Mouse (Mus musculus) heart, embryonic 13.5 days (tissue): ENCODE data around the gene Itga6. TPM values are rescaled to one million over a fixed set of nuclear protein-coding genes. Genes with fewer than 3 reads are reported as not detected.
A peak's percentile ranks its signal among the peaks of the same experiment; 100 is the strongest.

Experiments
- ATAC-seq: fragments of 200-750 bp; cut with Nextera tagmentation; 2 replicates; pipeline ENCODE4 v1.8.0; 2017; ENCODE audit warnings: moderate TSS enrichment; ENCODE audit not compliant: insufficient number of reproducible peaks, low FRiP score, low TSS enrichment; ENCODE audit errors: extremely low read depth
- H3K27ac ChIP-seq: fragments of 300-500 bp; sonication (generic); replicated peaks from 2 replicates; pipeline ENCODE4 v1.5.1; 2015; ENCODE audit warnings: moderate library complexity, mild to moderate bottlenecking, inconsistent platforms
- H3K27me3 ChIP-seq: fragments of 300-500 bp; sonication (generic); replicated peaks from 2 replicates; pipeline ENCODE4 v1.6.1; 2015; ENCODE audit warnings: mild to moderate bottlenecking, inconsistent platforms
- H3K36me3 ChIP-seq: fragments of 300-500 bp; sonication (generic); 2 replicates; pipeline ENCODE4 v1.6.1; 2015; ENCODE audit warnings: mild to moderate bottlenecking, inconsistent platforms
- H3K4me1 ChIP-seq: fragments of 300-500 bp; sonication (generic); 2 replicates; pipeline ENCODE4 v1.6.1; 2015; ENCODE audit warnings: inconsistent platforms
- H3K4me2 ChIP-seq: fragments of 300-500 bp; sonication (generic); 2 replicates; pipeline ENCODE4 v1.6.1; 2015; ENCODE audit warnings: inconsistent platforms, mild to moderate bottlenecking, moderate library complexity
- H3K4me3 ChIP-seq: fragments of 300-500 bp; sonication (generic); 2 replicates; pipeline ENCODE4 v1.5.1; 2015; ENCODE audit warnings: moderate library complexity, mild to moderate bottlenecking, inconsistent platforms
- H3K9ac ChIP-seq: fragments of 300-500 bp; sonication (generic); 2 replicates; pipeline ENCODE4 v1.6.1; 2015; ENCODE audit warnings: inconsistent platforms, mild to moderate bottlenecking, moderate library complexity
- H3K9me3 ChIP-seq: fragments of 300-500 bp; sonication (generic); 2 replicates; pipeline ENCODE4 v1.6.1; 2016; ENCODE audit warnings: inconsistent platforms
- WGBS: fragments of 180-500 bp; shearing (Covaris S2); methylation state at CpG from one replicate; pipeline ENCODE4 v1.1.7; 2015; ENCODE audit warnings: mixed read lengths; 5-methylcytosine and 5-hydroxymethylcytosine counted together
- polyA plus RNA-seq: library from polyadenylated mRNA; unstranded; fragments of >200 nt; fragmentation: Nextera tagmentation; extraction: Ambion mirVana; gene quantifications from 2 replicates; pipeline ENCODE4 v1.2.1, GENCODE M21; 2015

The Itga6 gene
- polyA plus RNA-seq, 1 experiment from 2014 or later, result 65.8 TPM

GRCm38 (mm10) chr2:71735541-71736159 lies 9.8 kb upstream of the Itga6 start:
- H3K27ac ChIP-seq, result no peak overlapping the region
- H3K4me3 ChIP-seq, result no peak overlapping the region
- WGBS, result 86% methylated on average over 17 of the region's 17 CpGs
- H3K4me1 ChIP-seq, result peaks cover 21% of the 10 kb centered on the region
- no peak overlapping the region for H3K9ac ChIP-seq
- H3K4me2 ChIP-seq, result no peak overlapping the region
- H3K9me3 ChIP-seq, result no peaks in the 10 kb centered on the region
- H3K27me3 ChIP-seq, result no peaks in the 10 kb centered on the region
- no peak for ATAC-seq
- no peaks in the 10 kb centered on the region for H3K36me3 ChIP-seq

DNA sequence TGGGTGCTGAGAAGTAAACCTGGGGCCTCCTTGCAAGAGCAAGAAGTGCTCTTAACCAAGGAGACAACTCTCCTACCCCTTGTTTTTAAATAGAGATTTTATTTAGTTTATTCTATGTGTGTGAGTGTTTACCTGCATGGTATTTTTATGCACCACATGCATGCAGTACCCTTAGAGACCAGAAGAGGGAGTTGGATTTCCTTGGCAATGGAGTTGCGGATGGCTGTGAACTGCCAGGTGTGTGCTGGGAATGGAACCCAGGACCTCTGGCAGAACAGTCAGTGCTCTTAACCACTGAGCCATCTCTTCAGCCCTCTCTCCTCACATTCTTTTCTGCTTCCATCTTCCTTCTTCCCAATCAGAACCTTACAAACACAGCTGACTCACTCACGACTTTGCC lies 9.2 kb upstream of the Itga6 start:
- Histone ChIP-seq H3K27me3 (no peaks in the 10 kb centered on the region), H3K4me1 (peaks cover 15% of the 10 kb centered on the region), H3K9ac (no peak overlapping the region), H3K4me2 (no peak overlapping the region), H3K36me3 (no peaks in the 10 kb centered on the region), H3K27ac (no peak overlapping the region), H3K4me3 (no peak overlapping the region), H3K9me3 (no peaks in the 10 kb centered on the region)
- ATAC-seq, result no peak
- WGBS, result 87% methylated on average over 2 of the region's 2 CpGs

- no peak overlapping the region for H3K4me3 ChIP-seq
- peaks cover 30% of the 10 kb centered on the region for H3K4me1 ChIP-seq
- no peaks in the 10 kb centered on the region for H3K27me3 ChIP-seq
- H3K9ac ChIP-seq, result no peak overlapping the region
- no peak overlapping the region for H3K27ac ChIP-seq
- ATAC-seq, result no peak
- no peaks in the 10 kb centered on the region for H3K36me3 ChIP-seq
- no peak overlapping the region for H3K4me2 ChIP-seq
- no peaks in the 10 kb centered on the region for H3K9me3 ChIP-seq
- WGBS, result 63% methylated on average over 9 of the region's 9 CpGs
Observed at GRCm38 (mm10) chr2:71739173-71739860, 6.1 kb upstream of the Itga6 start.

GRCm38 (mm10) chr2:71742557-71742956 lies 2.9 kb upstream of the Itga6 start:
- Histone ChIP-seq H3K27me3 (no peaks in the 10 kb centered on the region), H3K36me3 (no peaks in the 10 kb centered on the region), H3K9ac (no peak overlapping the region), H3K4me3 (no peak overlapping the region), H3K27ac (no peak overlapping the region), H3K4me1 (peaks cover 57% of the 10 kb centered on the region), H3K9me3 (no peaks in the 10 kb centered on the region), H3K4me2 (no peak overlapping the region)
- 81% methylated on average over 4 of the region's 4 CpGs for WGBS
- ATAC-seq, result no peak

DNA sequence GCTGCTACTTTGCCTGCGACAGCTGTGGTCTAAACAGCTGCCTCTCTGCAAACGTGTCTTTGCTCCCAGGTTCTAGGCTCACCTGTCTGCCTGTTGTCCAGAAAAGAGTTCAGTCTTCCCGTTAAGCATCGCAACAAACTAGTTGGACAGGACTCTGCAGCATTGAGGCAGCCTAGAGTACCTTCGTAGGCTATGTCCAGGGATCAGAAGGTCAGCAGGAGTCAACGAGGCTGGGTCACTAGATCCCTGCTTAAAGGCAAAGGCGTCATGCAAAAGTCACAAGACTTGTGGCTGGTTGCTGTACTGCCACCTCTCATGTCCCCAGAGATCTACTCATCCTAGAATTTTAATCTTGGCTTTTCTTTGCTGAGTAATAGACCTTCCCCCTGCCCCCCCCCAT lies 2.0 kb upstream of the Itga6 start:
- no peaks in the 10 kb centered on the region for H3K9me3 ChIP-seq
- ATAC-seq, result no peak
- H3K4me3 ChIP-seq, result no peak overlapping the region
- H3K4me2 ChIP-seq, result no peak overlapping the region
- no peak overlapping the region for H3K9ac ChIP-seq
- H3K27ac ChIP-seq, result no peak overlapping the region
- peaks cover 60% of the 10 kb centered on the region for H3K4me1 ChIP-seq
- WGBS, result 56% methylated on average over 7 of the region's 7 CpGs
- H3K27me3 ChIP-seq, result no peaks in the 10 kb centered on the region
- H3K36me3 ChIP-seq, result no peaks in the 10 kb centered on the region

DNA sequence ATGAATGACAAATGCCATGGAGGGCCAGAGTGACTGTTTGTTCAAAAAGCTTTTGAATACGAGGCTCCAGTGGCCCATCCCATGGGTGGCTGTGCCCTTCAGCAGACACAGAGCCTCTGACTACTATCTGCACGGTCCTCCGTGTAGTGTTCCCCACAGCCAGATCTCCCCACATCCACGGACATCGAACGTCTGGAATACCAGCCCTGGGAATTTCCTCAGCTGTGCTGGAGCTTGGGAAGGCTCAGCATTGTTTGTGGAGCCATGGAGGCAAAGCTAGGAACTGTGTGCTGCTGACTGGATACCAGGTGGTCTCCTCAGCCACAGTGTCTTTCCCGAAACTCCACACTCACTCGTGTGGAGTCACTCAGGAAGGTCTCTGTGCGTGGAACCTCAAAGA lies 1.1 kb upstream of the Itga6 start:
- WGBS, result 16% methylated on average over 9 of the region's 9 CpGs
- H3K27me3 ChIP-seq, result no peaks in the 10 kb centered on the region
- no peaks in the 10 kb centered on the region for H3K36me3 ChIP-seq
- H3K27ac ChIP-seq, result peak overlapping the region; percentile 81
- H3K4me3 ChIP-seq, result no peak overlapping the region
- H3K4me1 ChIP-seq, result peaks cover 53% of the 10 kb centered on the region
- H3K9ac ChIP-seq, result peak overlapping the region; percentile 64
- no peaks in the 10 kb centered on the region for H3K9me3 ChIP-seq
- ATAC-seq, result no peak
- H3K4me2 ChIP-seq, result peak overlapping the region; percentile 26

DNA sequence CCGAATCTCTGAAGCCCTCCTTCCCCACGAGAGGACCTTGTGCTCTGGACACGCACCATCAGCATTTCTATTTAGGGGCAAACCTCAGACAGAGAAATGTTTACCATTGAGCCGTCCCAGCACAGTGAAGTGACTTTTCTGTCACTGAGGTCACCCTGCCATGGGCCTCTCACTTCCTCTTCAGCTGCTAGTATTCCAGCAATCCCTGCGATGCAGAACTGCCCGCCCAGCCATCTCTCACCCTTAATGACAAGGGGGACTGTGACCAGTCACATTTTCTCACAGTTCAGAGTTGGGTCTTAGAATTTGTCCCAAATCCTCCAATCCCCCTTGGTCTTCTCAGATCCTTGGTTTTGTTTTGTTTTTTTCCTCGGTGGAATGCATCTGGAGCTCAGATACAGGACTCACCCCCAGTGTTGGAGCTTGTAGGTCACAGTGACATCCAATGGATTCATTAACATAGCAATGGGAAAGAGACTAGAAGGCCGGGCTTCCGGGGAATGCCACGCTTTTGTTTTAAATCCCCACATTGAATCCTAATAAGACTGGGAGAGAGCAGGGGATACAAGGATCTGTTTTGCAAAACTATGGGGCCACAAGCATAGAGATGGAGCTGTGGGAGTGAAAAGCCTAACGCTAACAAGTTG lies 432 bp upstream of the Itga6 start:
- H3K9me3 ChIP-seq, result no peaks in the 10 kb centered on the region
- no peaks in the 10 kb centered on the region for H3K27me3 ChIP-seq
- peak overlapping the region; percentile 64; the same call in 1 of the 2 replicates for H3K9ac ChIP-seq
- peak; percentile 53; the same call in 1 of the 2 replicates for ATAC-seq
- peaks cover 52% of the 10 kb centered on the region for H3K4me1 ChIP-seq
- WGBS, result 8% methylated on average over 11 of the region's 11 CpGs
- H3K4me3 ChIP-seq, result no peak overlapping the region
- H3K27ac ChIP-seq, result peak overlapping the region; percentile 81
- H3K4me2 ChIP-seq, result peak overlapping the region; percentile 26
- no peaks in the 10 kb centered on the region for H3K36me3 ChIP-seq

DNA sequence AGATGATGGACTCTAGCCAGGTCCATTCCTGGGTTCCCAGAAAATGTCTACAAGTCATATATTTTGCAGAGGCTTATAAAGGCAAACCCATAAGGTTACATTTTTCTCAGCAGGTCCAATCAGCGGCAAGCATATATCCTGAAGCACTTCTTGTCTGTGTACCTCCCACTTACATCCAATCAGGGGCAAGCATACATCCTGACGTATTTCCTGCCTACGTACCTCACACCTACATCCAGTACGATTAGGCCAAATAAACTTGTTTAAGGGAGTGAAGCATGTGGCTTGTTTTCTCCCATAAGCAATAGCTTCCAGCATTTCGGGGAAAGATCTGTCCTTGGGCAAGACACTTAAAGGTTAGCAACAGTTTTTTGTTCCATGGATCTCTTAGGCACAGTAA lies 3.0 kb downstream of the Itga6 start:
- H3K4me1 ChIP-seq, result peaks cover 59% of the 10 kb centered on the region
- ATAC-seq, result no peak

GRCm38 (mm10) chr2:71749367-71750086 lies 4.1 kb downstream of the Itga6 start:
- Histone ChIP-seq H3K9me3 (no peaks in the 10 kb centered on the region), H3K4me3 (no peak overlapping the region), H3K9ac (no peak overlapping the region), H3K4me2 (no peak overlapping the region), H3K27ac (no peak overlapping the region), H3K27me3 (no peaks in the 10 kb centered on the region), H3K4me1 (peaks cover 48% of the 10 kb centered on the region), H3K36me3 (no peaks in the 10 kb centered on the region)
- WGBS, result 62% methylated on average over 13 of the region's 13 CpGs
- no peak for ATAC-seq

More for the DNA sequence above, 3.0 kb downstream of the Itga6 start:
- no peaks in the 10 kb centered on the region for H3K27me3 ChIP-seq
- no peaks in the 10 kb centered on the region for H3K36me3 ChIP-seq
- H3K4me3 ChIP-seq, result no peak overlapping the region
- H3K4me2 ChIP-seq, result no peak overlapping the region
- H3K9me3 ChIP-seq, result no peaks in the 10 kb centered on the region
- 83% methylated on average over 5 of the region's 5 CpGs for WGBS
- H3K27ac ChIP-seq, result no peak overlapping the region
- H3K9ac ChIP-seq, result no peak overlapping the region

GRCm38 (mm10) chr2:71750087-71750453 lies 4.7 kb downstream of the Itga6 start:
- Histone ChIP-seq H3K4me3 (no peak overlapping the region), H3K4me1 (peaks cover 43% of the 10 kb centered on the region), H3K36me3 (no peaks in the 10 kb centered on the region), H3K9ac (no peak overlapping the region), H3K27ac (no peak overlapping the region), H3K4me2 (no peak overlapping the region), H3K27me3 (no peaks in the 10 kb centered on the region), H3K9me3 (no peaks in the 10 kb centered on the region)
- WGBS, result 54% methylated on average over 10 of the region's 10 CpGs
- no peak for ATAC-seq

DNA sequence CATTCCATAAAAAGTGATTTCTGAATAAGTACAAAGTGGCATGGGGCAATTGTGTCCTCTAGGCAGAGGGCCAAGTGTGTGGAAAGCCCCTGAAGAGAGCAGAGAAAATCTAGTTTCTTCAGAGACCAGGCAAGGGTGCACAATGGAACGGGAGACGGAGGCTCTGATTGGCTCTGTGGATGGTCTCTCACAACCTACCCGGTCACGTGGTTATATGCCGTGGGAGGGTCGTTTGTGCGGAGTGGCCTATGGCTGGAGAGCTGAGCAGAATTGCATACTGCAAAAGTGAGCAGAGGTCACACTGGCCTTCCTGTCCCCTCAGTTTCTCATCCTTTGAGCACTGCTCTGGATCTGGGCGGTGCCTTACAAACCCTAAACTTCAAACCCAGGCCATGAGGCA lies 5.9 kb downstream of the Itga6 start:
- peak overlapping the region; percentile 29; the same call in 1 of the 2 replicates for H3K27ac ChIP-seq

More for the DNA sequence above, 5.9 kb downstream of the Itga6 start:
- no peak overlapping the region for H3K4me3 ChIP-seq
- H3K4me1 ChIP-seq, result peaks cover 37% of the 10 kb centered on the region
- ATAC-seq, result no peak
- H3K9me3 ChIP-seq, result no peaks in the 10 kb centered on the region
- no peak overlapping the region for H3K9ac ChIP-seq
- H3K36me3 ChIP-seq, result no peaks in the 10 kb centered on the region
- 72% methylated on average over 8 of the region's 8 CpGs for WGBS
- no peaks in the 10 kb centered on the region for H3K27me3 ChIP-seq
- no peak overlapping the region for H3K4me2 ChIP-seq
